Mouse (Mus musculus) spleen, adult 2 months (tissue): ENCODE data around the gene Cish.

Source experiments
- CTCF ChIP-seq: fragments of 200-500 bp; IDR thresholded peaks from 2 replicates; pipeline ENCODE4 v1.5.1; 2011; ENCODE audit warnings: mild to moderate bottlenecking, inconsistent platforms; ENCODE audit not compliant: insufficient read depth, insufficient read length, insufficient replicate concordance; ENCODE audit errors: extremely low read depth
- POLR2A ChIP-seq: fragments of 200-500 bp; IDR thresholded peaks from 2 replicates; pipeline ENCODE4 v1.6.1; 2011; ENCODE audit warnings: low read depth, low read length, inconsistent platforms

DNA sequence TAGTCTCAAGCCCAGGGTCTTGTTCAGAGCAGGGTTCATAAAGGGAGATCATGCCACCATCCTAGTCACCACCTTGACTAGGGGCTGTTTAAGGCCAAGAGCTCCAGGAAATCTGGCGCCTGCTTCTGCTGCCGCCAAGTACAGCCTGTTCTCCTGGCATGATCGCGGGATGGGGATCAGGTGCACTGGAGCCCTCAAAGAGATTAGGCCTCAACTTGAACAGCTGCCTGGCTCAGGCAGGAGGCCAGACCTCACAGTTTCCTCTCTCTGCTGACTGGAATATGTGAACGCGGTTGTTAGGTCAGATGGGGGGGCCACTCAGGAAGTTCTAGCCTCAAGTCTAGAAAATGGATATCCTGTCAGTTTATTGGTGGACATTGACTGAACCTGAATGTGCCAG is 27.7 kb downstream of the Cish start:
- TF ChIP-seq CTCF (no peak), POLR2A (no peak)
